ENCODE assay signal across 8 mouse cellular contexts in genomic region chr15:60823620-60823869, GRCm38 (mm10). TPM values are rescaled to one million over a fixed set of nuclear protein-coding genes. Genes with fewer than 3 reads are reported as not detected.
DNase-seq lines count a peak whose midpoint lies in the region; ATAC-seq and TF ChIP-seq lines count a peak whose summit lies in the region.

No protein-coding gene starts in this region.

- DNase-seq in kidney, adult 18-20 months: no peak
- no peak for DNase-seq in CH12.LX (ENCODE audit: extremely low read depth)
- no peak for DNase-seq in forebrain, embryonic 11.5 days (ENCODE audit: low spot score)
- no peak for DNase-seq in gastrocnemius, postnatal 25 days

- peak overlapping the region; percentile 79 for H3K4me3 ChIP-seq in kidney, embryonic 14.5 days (ENCODE audit: low read length)
- H3K4me3 ChIP-seq in CH12.LX (replicated peaks in 1 of 3; ENCODE audit: low read depth in 2 of 3, low read length in 2 of 3, poor library complexity in 1 of 3): peak overlapping the region in 1 of 3 experiments; percentile 74
- H3K4me3 ChIP-seq in forebrain, embryonic 11.5 days (ENCODE audit: low read depth, low read length): peak overlapping the region; percentile 66
- H3K4me3 ChIP-seq in hindbrain, embryonic 16.5 days (ENCODE audit: low read length): peak overlapping the region; percentile 85

- dilution Hi-C loops in CH12.LX (cut with MboI; ENCODE audit: extremely low pct_ligation_motif_present, extremely low pct_unique_long_range_greater_than_20kb, low sequenced_read_pairs): no loop called here

- TF ChIP-seq RAD21 in CH12.LX (IDR thresholded peaks at IDR 0.05; ENCODE audit: low read depth, low read length): no peak

- TF ChIP-seq CTCF in CH12.LX (conservative IDR thresholded peaks at IDR 0.05 in 1 of 2, IDR thresholded peaks at IDR 0.05 in 1 of 2; ENCODE audit: low read depth in 2 of 2, low read length in 2 of 2): no peak

- peak overlapping the region; percentile 79 for H3K9ac ChIP-seq in kidney, embryonic 14.5 days (ENCODE audit: low read depth, low read length)
- H3K9ac ChIP-seq in CH12.LX (ENCODE audit: insufficient read depth, low read depth): peak overlapping the region; percentile 5; the same call in 1 of the 2 replicates
- peak overlapping the region; percentile 75 for H3K9ac ChIP-seq in forebrain, embryonic 11.5 days (ENCODE audit: low read length)
- peak overlapping the region; percentile 87 for H3K9ac ChIP-seq in hindbrain, embryonic 16.5 days (ENCODE audit: low read depth, low read length)

- H3K4me2 ChIP-seq in kidney, embryonic 14.5 days (replicated peaks; ENCODE audit: low read depth, low read length): peak overlapping the region; percentile 96
- peak overlapping the region; percentile 5; the same call in 1 of the 2 replicates for H3K4me2 ChIP-seq in CH12.LX (ENCODE audit: insufficient read depth, low read depth, poor library complexity, severe bottlenecking)
- peak overlapping the region; percentile 99 for H3K4me2 ChIP-seq in forebrain, embryonic 11.5 days (ENCODE audit: low read depth, low read length, severe bottlenecking)
- H3K4me2 ChIP-seq in hindbrain, embryonic 16.5 days (ENCODE audit: low read length): peak overlapping the region; percentile 100

- no peaks in the 10 kb centered on the region for H3K9me3 ChIP-seq in kidney, embryonic 14.5 days (ENCODE audit: control insufficient read depth, low read length)
- H3K9me3 ChIP-seq in CH12.LX (replicated peaks; ENCODE audit: low read length): peaks cover 16% of the 10 kb centered on the region
- H3K9me3 ChIP-seq in forebrain, embryonic 11.5 days (ENCODE audit: control insufficient read depth, low read length): no peaks in the 10 kb centered on the region
- no peaks in the 10 kb centered on the region for H3K9me3 ChIP-seq in hindbrain, embryonic 16.5 days (ENCODE audit: control insufficient read depth, low read length)

- peaks cover 19% of the 10 kb centered on the region; the same call in 1 of the 2 replicates for H3K4me1 ChIP-seq in kidney, embryonic 14.5 days (ENCODE audit: control insufficient read depth, insufficient read depth, low read length)
- peaks cover 0 to 18% of the 10 kb centered on the region in 2 experiments; a peak in 2 of 4 replicates for H3K4me1 ChIP-seq in CH12.LX (ENCODE audit: control insufficient read depth in 1 of 2, insufficient read depth in 2 of 2)
- H3K4me1 ChIP-seq in forebrain, embryonic 11.5 days (replicated peaks; ENCODE audit: control insufficient read depth, insufficient read depth, low read length): peaks cover 5% of the 10 kb centered on the region; the same call in 1 of the 2 replicates
- H3K4me1 ChIP-seq in hindbrain, embryonic 16.5 days (ENCODE audit: control insufficient read depth, insufficient read depth, low read depth, low read length): peaks cover 10% of the 10 kb centered on the region

- no peak for TF ChIP-seq POLR2A in CH12.LX (IDR thresholded peaks at IDR 0.05; ENCODE audit: low read depth, low read length)

- H3K79me2 ChIP-seq in CH12.LX (replicated peaks; ENCODE audit: control insufficient read depth, extremely low read depth, insufficient read depth, poor library complexity, severe bottlenecking): no peaks in the 10 kb centered on the region

- no peaks in the 10 kb centered on the region for H3K36me3 ChIP-seq in kidney, embryonic 14.5 days (ENCODE audit: control insufficient read depth, insufficient read depth, low read length)
- H3K36me3 ChIP-seq in CH12.LX (replicated peaks in 1 of 2; ENCODE audit: control insufficient read depth in 1 of 2, insufficient read depth in 1 of 2, low read length in 1 of 2): peaks cover 0 to 9% of the 10 kb centered on the region in 2 experiments
- H3K36me3 ChIP-seq in forebrain, embryonic 11.5 days (ENCODE audit: control insufficient read depth, insufficient read depth, low read length): no peaks in the 10 kb centered on the region
- H3K36me3 ChIP-seq in hindbrain, embryonic 16.5 days (ENCODE audit: control insufficient read depth, insufficient read depth, low read length): no peaks in the 10 kb centered on the region

- in situ Hi-C loops in CH12.LX (cut with MboI; ENCODE audit: low pct_ligation_motif_present, low pct_unique_long_range_greater_than_20kb, low sequenced_read_pairs): no loop called here

- no peaks in the 10 kb centered on the region for H3K27me3 ChIP-seq in kidney, embryonic 14.5 days (ENCODE audit: control insufficient read depth, insufficient read depth, low read length)
- no peaks in the 10 kb centered on the region for H3K27me3 ChIP-seq in CH12.LX (replicated peaks)
- no peaks in the 10 kb centered on the region for H3K27me3 ChIP-seq in forebrain, embryonic 11.5 days (ENCODE audit: control insufficient read depth, insufficient read depth, low read length)
- H3K27me3 ChIP-seq in hindbrain, embryonic 16.5 days (replicated peaks; ENCODE audit: control insufficient read depth, insufficient read depth, low read length): no peaks in the 10 kb centered on the region

- under 1% methylated on average over 22 of the region's 24 CpGs for WGBS in kidney, embryonic 14.5 days
- WGBS in forebrain, embryonic 11.5 days: under 1% methylated on average over 24 of the region's 24 CpGs
- under 1% methylated on average over 24 of the region's 24 CpGs for WGBS in hindbrain, embryonic 16.5 days

- TF ChIP-seq EP300 in CH12.LX (IDR thresholded peaks at IDR 0.05; ENCODE audit: low read length): no peak

- 0 out of 2 replicates have a peak, but pooled peaks have one; percentile 0 for ATAC-seq in kidney, embryonic 14.5 days (ENCODE audit: low FRiP score, low TSS enrichment)
- 0 out of 2 replicates have a peak, but pooled peaks have one; percentile 4 for ATAC-seq in forebrain, embryonic 11.5 days (replicated peaks; ENCODE audit: low FRiP score)
- ATAC-seq in hindbrain, embryonic 16.5 days: no peak
- peak; percentile 2; the same call in 1 of the 2 replicates for ATAC-seq in megakaryocyte progenitor cell, adult 5-6 weeks (replicated peaks; ENCODE audit: poor library complexity)
- no peak for ATAC-seq in monocyte, adult 5-6 weeks (replicated peaks; ENCODE audit: insufficient number of reproducible peaks, low FRiP score, low TSS enrichment, poor library complexity, severe bottlenecking)

- peak overlapping the region; percentile 93 for H3K27ac ChIP-seq in kidney, embryonic 14.5 days (ENCODE audit: low read depth, low read length)
- H3K27ac ChIP-seq in CH12.LX (ENCODE audit: insufficient read depth, low read depth): no peak overlapping the region
- 0 out of 2 replicates have a peak overlapping the region, but pooled peaks have one; percentile 83 for H3K27ac ChIP-seq in forebrain, embryonic 11.5 days (ENCODE audit: low read depth, low read length)
- H3K27ac ChIP-seq in hindbrain, embryonic 16.5 days (ENCODE audit: low read depth, low read length): peak overlapping the region; percentile 81

TF ChIP-seq in CH12.LX, 34 proteins besides CTCF, POLR2A, EP300 and RAD21:
- TF ChIP-seq SIN3A (IDR thresholded peaks at IDR 0.05; ENCODE audit: low read length): 0 out of 2 replicates have a peak, but pooled peaks have one; percentile 10
- TF ChIP-seq ZNF384 (IDR thresholded peaks at IDR 0.05; ENCODE audit: low read depth, low read length): no peak
- TF ChIP-seq RCOR1 (conservative IDR thresholded peaks at IDR 0.05; ENCODE audit: low read depth, low read length): no peak

RNA-seq across cellular contexts. Expression of gene Fam84b, which starts 30.0 kb away (rescaled TPM):
- polyA plus RNA-seq in kidney, embryonic 14.5 days (2014; fragmentation: Nextera tagmentation; extraction: Ambion mirVana): 16.6 and 27.6 TPM in 2 replicates
- 1.9 and 3.0 TPM in 2 replicates for total RNA-seq in CH12.LX (2012; rRNA removed)
- 0.51 and 0.53 TPM in 2 replicates for total RNA-seq in CH12.LX (2014; rRNA removed)
- polyA plus RNA-seq in CH12.LX (2012; ENCODE audit: insufficient read length, low read depth): 0.52 and 0.76 TPM in 2 replicates
- polyA plus RNA-seq in forebrain, embryonic 11.5 days (2014; fragmentation: Nextera tagmentation; extraction: Ambion mirVana): 21.9 and 24.9 TPM in 2 replicates
- polyA plus RNA-seq in hindbrain, embryonic 16.5 days (2015; fragmentation: Nextera tagmentation; extraction: Ambion mirVana): 10.6 and 12.1 TPM in 2 replicates
- 7.3 and 10.3 TPM in 2 replicates for total RNA-seq in megakaryocyte progenitor cell, adult 5-6 weeks (2015)
- total RNA-seq in megakaryocyte progenitor cell, adult 5-6 weeks (2017): 7.5 and 9.2 TPM in 2 replicates
- 3.3 to 7.5 TPM (median 6.1 TPM) in 3 replicates for total RNA-seq in monocyte, adult 5-6 weeks (2017)
- total RNA-seq in gastrocnemius, postnatal 25 days (2021): 1 to 10 TPM; 2.1 to 2.8 TPM

Comparison
In these comparisons a context has a peak if more than half of its experiments do, and no peak if none do; other contexts are left out.
1. ATAC-seq: peak in kidney, embryonic 14.5 days (single experiment), forebrain, embryonic 11.5 days (single experiment) and megakaryocyte progenitor cell, adult 5-6 weeks (single experiment); none in hindbrain, embryonic 16.5 days (single experiment) and monocyte, adult 5-6 weeks (single experiment).
2. H3K4me2 ChIP-seq: peak in every context shown above with its lines; median percentile 100 in hindbrain, embryonic 16.5 days; 99 in forebrain, embryonic 11.5 days; 96 in kidney, embryonic 14.5 days; 5 in CH12.LX.
3. H3K9ac ChIP-seq: peak in every context shown above with its lines; median percentile 87 in hindbrain, embryonic 16.5 days; 79 in kidney, embryonic 14.5 days; 75 in forebrain, embryonic 11.5 days; 5 in CH12.LX.